Mouse (Mus musculus): ENCODE results near the gene Aldh16a1.
A peak's percentile ranks its signal among the peaks of the same experiment; 100 is the strongest.
"Not testable (repeated sequence)": the region's sequence is repeated elsewhere in the genome, so short reads cannot be mapped to it uniquely, and the experiment has no call there.

Aldh16a1 gene

DNA sequence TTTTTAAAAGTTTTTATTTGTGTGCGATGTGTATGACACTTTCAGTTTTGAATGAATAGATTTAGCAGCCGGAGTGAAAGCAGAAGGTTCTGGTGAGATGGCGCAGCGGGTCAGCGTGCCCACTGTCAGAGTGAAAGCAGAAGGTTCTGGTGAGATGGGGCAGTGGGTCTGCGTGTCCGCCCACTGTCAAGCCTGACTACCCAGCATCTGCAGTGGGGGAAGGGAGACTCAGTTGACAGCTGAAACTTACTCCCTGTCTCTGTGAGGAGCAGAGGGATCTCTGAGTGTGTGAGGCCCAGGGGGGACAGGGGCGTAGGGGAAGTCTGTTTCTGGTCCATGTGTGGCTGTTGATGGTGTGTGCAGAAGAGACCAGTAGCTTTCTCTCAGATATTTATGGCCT is 36.8 kb downstream of the Aldh16a1 start:
- no peak for DNase-seq (ENCODE audit: low spot score in 2 of 2)

DNA sequence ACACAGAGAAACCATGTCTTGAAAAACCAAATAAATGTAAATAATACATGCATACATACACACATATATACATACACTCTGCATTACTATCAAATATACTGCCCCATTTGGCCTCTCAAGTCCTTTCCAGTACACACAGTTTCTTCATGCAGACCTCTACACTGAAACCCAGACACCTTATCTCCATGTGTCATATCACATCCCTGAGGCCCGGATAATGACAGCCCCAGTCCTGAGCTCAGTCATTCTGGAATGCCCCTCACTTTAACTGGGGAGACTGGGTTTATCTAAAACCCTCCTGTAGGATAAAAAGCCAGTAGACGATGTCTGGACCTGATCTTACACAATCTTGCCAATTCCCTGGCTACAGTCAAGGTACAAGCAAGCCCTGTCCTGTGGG is 40.9 kb downstream of the Aldh16a1 start:
- no peak for DNase-seq (ENCODE audit: low spot score in 2 of 2)

DNA sequence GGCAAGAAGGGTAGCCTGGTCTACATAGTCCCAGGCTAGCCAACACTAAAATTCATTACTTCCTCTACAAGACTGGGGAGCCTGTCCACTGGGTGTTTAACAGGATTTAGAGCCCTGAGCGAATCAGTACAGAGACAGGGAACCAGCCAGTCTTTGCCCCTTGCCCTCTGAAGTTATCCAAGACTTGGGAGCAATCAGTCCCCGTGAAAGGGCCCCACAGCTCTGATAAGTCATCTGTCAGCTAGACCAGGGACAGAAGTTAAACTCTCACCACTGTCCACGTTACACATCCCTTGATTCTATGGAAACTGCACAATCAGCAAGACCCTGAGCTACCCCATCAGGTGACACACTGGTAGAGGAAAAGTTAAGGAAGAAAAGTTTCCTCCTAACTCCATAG is 41.9 kb downstream of the Aldh16a1 start:
- no peak for DNase-seq (ENCODE audit: low spot score in 2 of 2)

DNA sequence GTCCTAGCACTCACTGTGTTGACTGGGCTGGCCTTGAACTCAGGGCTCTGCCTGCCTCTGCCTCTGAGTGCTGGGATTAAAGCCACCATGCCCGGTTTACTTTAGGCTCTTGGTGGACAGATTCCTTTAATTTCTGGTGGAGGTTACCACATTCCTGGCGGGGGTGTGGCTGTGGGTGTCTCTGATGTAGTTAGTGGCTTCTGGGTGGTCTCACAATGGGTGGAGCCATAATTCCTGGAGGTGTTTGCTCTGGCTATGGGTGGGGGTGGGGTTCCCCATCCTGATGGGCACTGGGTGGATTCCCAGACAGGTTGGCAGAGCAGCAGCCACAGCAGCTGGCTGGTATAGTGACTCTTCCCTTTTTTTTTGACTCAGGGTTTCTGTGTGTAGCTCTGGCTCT is 42.4 kb downstream of the Aldh16a1 start:
- DNase-seq (ENCODE audit: low spot score in 2 of 2), result no peak

DNA sequence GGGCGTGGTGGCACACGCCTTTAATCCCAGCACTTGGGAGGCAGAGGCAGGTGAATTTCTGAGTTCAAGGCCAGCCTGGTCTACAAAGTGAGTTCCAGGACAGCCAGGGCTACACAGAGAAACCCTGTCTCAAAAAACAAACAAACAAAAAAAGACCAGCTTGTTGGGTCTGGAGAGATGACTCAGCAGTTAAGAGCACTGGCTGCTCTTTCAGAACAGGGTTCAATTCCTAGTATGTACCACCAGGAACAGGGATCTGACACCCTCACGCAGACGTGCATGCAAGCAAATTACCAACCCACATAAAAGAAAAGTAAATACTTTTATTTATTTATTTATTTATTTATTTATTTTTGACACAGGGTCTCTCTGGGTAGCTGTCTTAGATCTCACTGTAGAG is 44.3 kb downstream of the Aldh16a1 start:
- DNase-seq (ENCODE audit: low spot score in 2 of 2), result not testable (repeated sequence)

DNA sequence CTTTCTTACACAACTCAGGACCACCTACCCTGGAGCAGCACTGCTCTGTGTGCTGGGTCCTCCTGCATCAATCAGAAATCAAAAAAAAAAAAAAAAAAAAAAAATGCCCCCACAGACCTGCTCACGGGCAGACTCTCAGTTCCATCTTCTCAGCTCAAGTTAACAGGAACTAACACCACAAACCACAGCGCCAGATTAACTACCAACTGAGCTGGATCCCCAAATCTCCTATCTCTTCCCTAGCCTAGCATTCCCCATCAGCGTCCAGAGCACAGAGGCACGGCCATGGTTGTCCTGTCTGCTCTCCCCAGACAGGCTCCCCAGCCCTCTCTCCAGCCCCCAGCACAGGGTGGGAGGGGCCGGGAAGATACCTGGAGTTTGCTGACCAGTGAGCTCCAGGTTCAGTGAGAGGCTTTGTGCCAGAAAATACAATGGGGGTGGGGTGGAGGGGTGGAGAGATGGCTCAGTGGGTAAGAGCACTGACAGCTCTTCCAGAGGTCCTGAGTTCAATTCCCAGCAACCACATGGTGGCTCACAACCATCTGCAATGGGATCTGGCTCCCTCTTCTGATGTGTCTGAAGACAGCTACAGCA is 47.2 kb downstream of the Aldh16a1 start:
- DNase-seq (ENCODE audit: low spot score in 2 of 2), result no peak

DNA sequence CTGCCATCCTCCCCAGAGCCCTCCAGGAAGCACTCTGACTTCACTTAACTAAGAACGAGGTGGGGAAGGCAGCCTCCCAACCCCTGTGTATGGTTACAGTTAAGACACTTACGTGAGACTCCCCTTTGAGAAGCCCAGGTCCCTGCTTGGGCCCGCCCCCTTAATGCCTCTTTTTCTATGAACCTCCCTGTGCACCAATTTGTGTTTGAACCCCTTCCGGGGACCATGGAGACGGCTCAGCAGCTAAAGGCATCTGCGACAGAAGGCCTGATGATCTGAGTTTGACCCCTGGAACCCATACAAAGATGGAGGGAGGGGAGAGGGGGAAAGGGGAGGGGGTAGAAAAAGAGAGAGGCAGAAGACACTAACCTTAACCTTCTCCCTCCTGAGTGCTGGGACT is 47.9 kb downstream of the Aldh16a1 start:
- no peak for DNase-seq (ENCODE audit: low spot score in 2 of 2)

DNA sequence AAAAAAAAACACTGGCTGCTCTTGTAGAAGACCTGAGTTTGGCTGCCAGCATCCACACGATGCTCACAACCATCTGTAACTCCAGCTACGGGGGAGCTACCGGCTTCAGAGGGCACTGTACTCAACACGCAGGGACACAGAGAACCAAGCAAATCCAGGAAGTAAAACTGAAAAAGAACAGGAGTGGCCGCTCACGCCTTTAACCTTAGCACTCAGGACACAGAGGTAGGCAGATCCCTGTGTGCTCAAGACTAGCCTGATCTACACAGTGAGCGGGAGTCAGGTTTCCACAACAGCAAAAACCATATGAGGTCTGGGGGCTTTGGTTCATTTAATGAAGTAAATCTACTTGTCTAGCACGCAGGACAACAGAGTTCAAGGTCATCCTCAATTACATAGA is 48.9 kb downstream of the Aldh16a1 start:
- no peak for DNase-seq (ENCODE audit: low spot score in 2 of 2)

DNA sequence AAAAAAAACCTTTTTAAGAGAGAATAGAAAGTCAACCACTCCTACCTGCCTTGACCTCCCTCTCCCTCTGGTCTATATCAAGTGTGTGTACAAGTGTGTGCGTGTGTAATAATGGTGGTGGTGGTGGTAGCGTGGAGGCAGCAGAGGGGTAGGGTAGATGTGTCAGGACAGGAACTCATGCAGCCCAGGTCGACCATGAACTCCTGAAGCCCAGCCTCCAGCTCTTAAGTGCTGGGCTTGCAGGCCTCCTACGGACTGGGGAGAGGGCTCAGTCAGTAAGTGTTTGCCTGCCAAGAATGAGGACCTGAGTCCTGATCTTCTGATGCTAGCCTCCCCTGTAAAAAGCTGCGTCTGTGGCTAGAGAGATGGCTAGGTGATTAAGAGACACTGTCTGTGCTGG is 49.4 kb downstream of the Aldh16a1 start:
- no peak for DNase-seq (ENCODE audit: low spot score in 2 of 2)

DNA sequence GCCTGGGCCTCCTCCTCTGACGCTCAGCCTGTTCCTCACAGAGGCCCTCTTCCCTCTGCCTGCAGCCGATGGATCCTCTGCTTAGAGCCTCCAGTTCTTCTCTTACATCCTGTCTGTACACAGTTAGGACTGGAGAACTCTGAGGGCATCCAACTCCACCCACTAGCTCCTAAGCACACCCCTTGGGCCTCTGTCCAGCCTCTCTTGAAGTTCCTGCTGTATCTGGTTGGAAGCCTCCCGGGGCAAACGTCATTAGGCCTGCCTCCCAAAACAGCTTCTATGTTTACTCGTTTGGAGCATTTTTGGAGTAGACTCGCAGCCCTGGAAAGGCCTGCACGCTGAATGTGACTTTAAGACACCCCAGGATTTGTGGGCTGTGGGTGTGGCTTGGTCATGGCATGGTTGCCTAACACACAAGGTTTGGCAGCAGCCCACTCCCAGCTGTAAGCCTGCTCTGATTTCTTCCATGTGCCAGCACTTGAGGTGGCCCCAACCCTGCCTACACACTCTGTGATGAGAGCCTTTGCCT is 50.7 kb downstream of the Aldh16a1 start, which contains the start of gene Fcgrt:
Gene Fcgrt (minus strand): TSS at position 200 of the 529 bp plus-strand sequence.
- DNase-seq (ENCODE audit: low spot score in 2 of 2), result peak; percentile 90 to 92

DNA sequence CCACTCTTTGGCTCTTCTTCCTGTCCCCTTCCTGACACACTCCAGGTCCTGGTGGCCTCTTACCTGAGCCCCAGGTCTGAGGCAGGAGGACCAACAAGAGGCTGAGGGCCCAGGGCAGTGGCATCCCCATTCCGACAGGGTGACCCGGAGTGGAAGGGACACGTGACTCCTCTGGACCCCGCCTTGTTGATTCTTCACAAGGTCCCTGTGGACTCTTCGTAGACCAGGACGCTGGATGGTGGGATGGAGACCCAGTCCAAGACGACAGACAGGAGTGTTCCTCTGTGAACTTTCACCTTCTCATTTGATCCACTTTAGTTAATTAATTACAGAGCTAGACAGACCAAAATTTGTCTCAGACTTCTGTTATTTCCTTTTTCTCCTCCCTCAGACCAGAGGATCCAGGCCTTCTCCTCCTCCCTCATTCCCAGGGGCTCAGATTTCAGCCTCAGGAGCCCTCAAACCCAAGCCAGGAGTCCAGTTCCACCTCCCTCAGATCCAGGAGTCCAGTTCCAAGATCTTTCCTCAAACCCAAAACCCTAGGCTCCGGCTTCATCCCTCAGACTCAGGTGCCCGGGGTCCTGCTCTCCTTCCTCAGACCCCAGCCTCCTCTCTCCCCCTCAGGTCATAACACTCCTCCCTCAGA is 51.3 kb downstream of the Aldh16a1 start:
- no peak for DNase-seq (ENCODE audit: low spot score in 2 of 2)

DNA sequence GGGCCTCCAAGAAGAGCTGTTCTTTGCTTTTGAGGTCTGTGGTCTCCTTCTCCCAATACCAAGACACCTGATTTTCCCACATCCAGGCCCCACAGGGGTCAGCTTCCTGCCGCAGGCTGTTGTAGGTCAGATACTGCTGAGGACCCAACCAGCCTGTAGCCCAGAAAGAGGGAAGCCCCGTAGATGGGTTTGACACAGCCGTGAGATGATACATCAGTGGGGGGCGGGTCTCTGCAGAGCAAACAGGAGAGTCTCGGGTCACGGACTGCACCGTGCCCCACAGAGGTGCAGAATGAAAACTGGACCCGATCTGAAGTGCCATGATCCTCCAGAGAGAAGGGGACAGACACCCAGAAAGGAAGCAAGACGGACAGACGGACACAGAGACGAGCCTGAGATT is 51.9 kb downstream of the Aldh16a1 start:
- no peak for DNase-seq (ENCODE audit: low spot score in 2 of 2)

DNA sequence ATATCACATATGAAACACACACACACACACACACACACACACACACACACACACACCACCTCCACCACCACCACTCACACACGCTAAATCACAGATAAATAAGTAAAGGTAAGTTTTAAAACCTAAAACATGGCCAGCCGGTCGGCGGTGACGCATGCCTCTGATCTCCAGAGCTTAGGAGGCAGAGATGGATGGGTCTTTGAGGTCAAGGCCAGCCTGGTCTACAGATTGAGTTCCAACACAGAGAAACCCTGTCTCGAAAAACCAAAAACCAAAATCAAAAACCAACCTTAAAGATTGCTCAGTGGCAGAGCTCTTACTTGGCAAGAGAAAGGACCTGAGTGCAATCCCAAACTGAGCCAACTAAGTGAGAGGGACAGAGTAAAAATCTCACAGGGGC is 54.3 kb downstream of the Aldh16a1 start:
- DNase-seq (ENCODE audit: low spot score in 2 of 2), result no peak

DNA sequence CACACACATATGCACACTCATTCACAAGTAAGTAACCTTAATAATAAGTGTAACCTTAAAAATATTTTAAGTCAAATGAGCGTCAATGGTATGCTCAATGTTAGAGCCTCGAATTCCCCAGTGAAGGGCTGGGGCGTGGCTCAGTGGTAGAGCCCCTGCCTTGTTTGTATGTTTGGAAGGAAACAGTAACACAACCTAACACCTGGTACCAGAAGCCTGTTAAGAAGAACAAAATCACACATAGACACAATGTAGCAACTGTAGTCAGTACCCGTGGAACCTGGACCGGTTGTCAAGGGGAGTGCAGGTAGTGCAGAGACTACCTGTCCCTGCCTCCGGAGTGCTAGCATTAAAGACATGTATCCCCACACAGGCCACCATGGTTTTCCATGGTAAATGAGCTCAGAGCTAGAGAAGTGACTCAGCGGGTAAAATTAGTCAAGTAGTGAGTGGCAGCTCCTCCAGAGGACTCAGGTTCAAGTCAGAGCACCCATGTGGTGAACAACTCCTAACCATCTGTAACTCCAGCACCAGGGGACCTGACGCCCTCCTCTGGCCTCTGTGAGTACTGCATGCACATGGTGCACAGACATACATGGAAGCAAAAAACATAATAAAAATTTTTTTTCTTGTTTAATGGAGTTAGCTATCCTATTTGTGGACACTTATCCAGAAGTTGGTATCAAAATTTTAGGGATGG is 55.7 kb downstream of the Aldh16a1 start:
- no peak for DNase-seq (ENCODE audit: low spot score in 2 of 2)

DNA sequence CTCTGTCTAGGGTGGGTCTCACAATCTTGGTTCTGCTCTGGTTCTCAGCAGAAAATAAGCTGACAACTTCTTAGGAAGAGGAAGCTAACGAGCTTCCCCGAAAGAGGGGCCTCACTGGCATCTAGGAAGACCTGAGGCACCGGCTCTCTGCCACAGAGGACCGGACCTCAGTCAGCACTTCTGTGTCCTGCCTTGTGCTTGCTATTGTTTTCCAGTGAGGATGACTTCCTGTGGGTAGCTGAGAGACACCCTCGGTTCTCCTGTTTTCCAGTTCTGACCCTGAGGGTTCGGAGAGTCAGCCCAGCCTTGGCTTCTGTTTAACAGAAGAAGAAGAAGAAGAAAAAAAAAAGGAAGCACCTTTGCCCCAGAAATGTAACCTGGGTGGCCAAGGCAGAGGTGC is 56.9 kb downstream of the Aldh16a1 start:
- DNase-seq (ENCODE audit: low spot score in 2 of 2), result no peak

DNA sequence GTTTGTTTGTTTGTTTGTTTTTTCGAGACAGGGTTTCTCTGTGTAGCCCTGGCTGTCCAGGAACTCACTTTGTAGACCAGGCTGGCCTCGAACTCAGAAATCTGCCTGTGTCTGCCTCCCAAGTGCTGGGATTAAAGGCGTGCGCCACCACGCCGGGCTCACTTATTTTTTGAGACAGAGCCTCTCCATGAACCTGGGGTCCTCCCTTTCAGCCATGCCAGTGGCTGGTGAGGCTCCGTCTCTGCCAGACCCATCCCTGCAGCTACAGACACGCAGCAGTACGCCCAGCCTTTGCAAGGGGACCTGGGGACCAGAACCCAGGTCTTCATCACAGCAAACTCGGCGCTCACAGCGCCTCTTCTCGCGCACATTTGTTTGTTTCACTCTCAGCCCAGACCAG is 58.4 kb downstream of the Aldh16a1 start:
- DNase-seq (ENCODE audit: low spot score in 2 of 2), result not testable (repeated sequence)

DNA sequence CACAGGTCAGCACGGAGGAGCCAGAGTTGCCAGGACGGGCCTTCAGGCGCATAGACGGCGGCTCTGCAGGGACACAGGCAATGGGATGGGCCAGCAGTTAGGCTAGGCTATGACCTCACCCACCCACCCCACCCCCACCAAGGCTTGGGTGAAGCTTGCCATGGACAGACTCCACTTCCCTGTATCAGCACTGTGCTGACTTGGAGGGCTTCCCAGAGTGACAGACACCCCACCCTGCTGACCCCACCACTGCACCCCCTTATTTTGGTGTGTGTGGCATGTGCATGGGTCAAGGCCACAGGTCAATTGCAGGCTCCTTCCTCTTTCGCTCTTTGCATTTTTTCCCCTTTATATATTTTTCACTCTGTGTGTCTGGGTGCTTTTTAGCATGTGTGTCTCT is 59.0 kb downstream of the Aldh16a1 start:
- DNase-seq (ENCODE audit: low spot score in 2 of 2), result no peak

DNA sequence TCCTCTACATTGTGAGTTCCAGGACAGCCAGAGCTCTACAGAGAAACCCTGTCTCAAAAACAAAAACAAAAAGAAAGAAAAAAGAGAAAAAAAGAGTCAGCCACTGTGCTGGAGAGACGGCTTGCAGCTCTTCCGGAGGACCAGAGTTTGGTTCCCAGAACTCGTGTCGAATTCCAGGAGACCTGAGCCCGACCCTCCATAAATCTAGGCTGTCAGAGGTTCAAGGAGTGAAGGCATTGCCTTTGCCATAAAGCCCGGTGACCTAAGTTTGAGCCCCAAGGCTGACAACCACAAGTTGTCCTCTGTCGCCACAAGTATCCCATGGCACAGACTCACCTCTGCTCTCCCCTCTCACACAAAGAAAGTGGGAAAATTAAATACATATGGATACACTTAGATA is 60.3 kb downstream of the Aldh16a1 start:
- DNase-seq (ENCODE audit: low spot score in 2 of 2), result no peak

DNA sequence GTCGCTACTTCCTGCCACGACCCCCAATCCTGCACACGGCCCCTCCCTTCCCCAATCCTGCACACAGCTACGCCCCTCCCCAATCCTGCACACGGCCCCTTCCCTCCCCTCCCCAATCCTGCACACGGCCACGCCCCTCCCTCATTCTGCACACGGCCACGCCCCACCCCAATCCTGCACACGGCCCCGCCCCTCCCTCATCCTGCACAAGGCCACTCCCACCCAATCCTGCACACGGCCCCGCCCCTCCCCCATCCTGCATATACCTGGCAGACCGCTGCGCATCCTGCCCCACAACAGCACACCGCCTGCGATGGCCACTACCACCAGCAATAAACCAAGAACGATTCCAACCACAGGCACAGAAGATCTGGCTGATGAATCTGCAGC is 60.9 kb downstream of the Aldh16a1 start:
- DNase-seq (ENCODE audit: low spot score in 2 of 2), result no peak

DNA sequence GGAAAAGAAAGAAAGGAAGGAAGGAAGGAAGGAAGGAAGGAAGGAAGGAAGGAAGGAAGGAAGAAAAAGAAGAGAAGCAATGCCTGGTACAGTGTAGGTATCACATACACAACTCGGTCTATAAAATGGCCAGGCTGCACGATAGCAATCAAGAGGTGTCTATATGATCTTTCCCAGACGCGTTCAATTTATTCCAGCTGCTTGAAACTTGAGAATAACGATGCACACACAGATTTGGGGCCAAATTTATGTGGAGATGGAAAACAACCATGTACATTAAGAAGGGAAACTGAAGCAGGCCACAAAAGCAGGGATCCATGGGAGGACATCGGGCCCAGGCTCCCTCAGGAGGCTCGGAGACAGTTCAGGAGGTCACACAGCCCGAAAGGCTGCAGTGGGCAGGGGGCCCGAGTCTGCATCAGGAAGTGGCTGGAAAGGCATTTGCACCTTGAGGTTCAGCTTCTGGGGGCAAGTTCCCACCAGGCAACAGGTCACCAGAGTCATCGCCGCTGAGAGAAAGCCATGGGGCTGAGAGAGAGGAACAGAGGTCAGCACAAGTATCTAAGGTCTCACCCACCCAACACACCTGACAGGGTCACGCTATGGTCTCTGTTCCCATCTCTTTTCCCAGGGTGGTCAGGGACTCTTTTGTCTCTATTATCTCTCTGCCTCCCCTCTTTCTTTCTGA is 61.4 kb downstream of the Aldh16a1 start:
- DNase-seq (ENCODE audit: low spot score in 2 of 2), result no peak

DNA sequence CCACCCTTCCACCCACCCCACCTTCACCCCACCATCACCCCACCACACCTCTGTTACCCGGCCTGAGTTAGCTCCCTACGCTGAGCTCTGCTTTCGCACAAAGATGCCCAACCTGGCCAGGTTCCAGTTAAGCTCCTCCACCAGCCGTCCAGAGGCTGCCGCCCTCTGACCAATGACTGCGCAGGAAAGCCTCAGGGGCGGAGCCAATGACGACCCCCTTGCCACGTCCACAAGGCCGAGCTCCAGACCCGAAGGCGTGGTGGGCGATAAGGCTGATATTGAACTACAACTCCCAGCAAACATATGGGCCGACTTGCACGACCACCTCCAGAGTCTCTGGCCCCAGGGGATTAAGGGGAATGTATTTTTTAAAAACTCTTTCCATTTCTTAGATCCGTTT is 62.3 kb downstream of the Aldh16a1 start, which contains the start of gene Rcn3:
Gene Rcn3 (minus strand): TSS at position 174 of the 400 bp plus-strand sequence.
- DNase-seq (ENCODE audit: low spot score in 2 of 2), result peak; percentile 94 to 95

Data from urinary bladder, postnatal 4 days (tissue).